Mouse (Mus musculus): Measurements from ENCODE around the gene Defa20. TPM values are rescaled to one million over a fixed set of nuclear protein-coding genes. Genes with fewer than 3 reads are reported as not detected.

Gene Defa20
- total RNA-seq (2023; ENCODE audit: inconsistent age) = not detected in 4 replicates

DNA sequence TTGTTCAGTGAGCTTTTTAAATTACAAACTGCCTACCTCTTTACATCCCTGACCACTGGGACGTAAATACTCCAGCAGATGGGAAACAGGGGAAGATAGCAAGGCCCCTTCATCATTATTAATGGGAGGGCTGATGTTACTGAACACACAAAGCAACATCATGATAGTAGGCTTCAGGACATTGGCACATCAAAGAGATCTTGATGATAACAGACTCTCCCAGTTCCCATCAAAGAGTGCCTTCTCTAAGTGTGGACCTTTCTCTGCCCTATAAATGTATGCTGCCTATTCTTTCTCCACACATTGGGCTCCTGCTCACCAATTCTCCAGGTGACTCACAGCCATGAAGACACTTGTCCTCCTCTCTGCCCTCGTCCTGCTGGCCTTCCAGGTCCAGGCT lies at the start of gene Defa20:
Gene Defa20, plus strand, starts transcription at position 301 of the 400 bp plus-strand sequence.

DNA sequence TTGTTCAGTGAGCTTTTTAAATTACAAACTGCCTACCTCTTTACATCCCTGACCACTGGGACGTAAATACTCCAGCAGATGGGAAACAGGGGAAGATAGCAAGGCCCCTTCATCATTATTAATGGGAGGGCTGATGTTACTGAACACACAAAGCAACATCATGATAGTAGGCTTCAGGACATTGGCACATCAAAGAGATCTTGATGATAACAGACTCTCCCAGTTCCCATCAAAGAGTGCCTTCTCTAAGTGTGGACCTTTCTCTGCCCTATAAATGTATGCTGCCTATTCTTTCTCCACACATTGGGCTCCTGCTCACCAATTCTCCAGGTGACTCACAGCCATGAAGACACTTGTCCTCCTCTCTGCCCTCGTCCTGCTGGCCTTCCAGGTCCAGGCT lies 19.7 kb downstream of the Defa20 start, which contains the start of gene Defa32:
Gene Defa32, plus strand, starts transcription at position 301 of the 400 bp plus-strand sequence.

Other genes with a start within 250 kb of the Defa20 start
- gene Defa27, start 193.7 kb upstream of the Defa20 start, total RNA-seq (2023; ENCODE audit: inconsistent age) = not detected in 4 replicates
- not detected in 4 replicates for gene Defa29, start 182.2 kb upstream of the Defa20 start, total RNA-seq (2023; ENCODE audit: inconsistent age)
- gene Defa2, start 130.7 kb upstream of the Defa20 start, total RNA-seq (2023; ENCODE audit: inconsistent age) = not detected in 4 replicates
- not detected in 4 replicates for gene Defa33, start 117.4 kb upstream of the Defa20 start, total RNA-seq (2023; ENCODE audit: inconsistent age)
- not detected in 4 replicates for gene Defa36, start 81.8 kb upstream of the Defa20 start, total RNA-seq (2023; ENCODE audit: inconsistent age)
- not detected in 4 replicates for gene Gm7849, start 52.7 kb upstream of the Defa20 start, total RNA-seq (2023; ENCODE audit: inconsistent age)
- not detected in 4 replicates for gene Defa32, start 19.8 kb downstream of the Defa20 start, total RNA-seq (2023; ENCODE audit: inconsistent age)
- gene Defa37, start 56.1 kb downstream of the Defa20 start, total RNA-seq (2023; ENCODE audit: inconsistent age) = not detected in 4 replicates
- not detected in 4 replicates for gene Defa28, start 73.7 kb downstream of the Defa20 start, total RNA-seq (2023; ENCODE audit: inconsistent age)
- gene Gm7861, start 85.2 kb downstream of the Defa20 start, total RNA-seq (2023; ENCODE audit: inconsistent age) = not detected in 4 replicates
- gene Defa26, start 108.9 kb downstream of the Defa20 start, total RNA-seq (2023; ENCODE audit: inconsistent age) = not detected in 4 replicates
- gene Defa17, start 146.5 kb downstream of the Defa20 start, total RNA-seq (2023; ENCODE audit: inconsistent age) = not detected in 4 replicates
- not detected in 4 replicates for gene Defa34, start 156.5 kb downstream of the Defa20 start, total RNA-seq (2023; ENCODE audit: inconsistent age)
- gene AY761184, start 194.4 kb downstream of the Defa20 start, total RNA-seq (2023; ENCODE audit: inconsistent age) = not detected in 4 replicates
- gene Defa24, start 225.2 kb downstream of the Defa20 start, total RNA-seq (2023; ENCODE audit: inconsistent age) = not detected in 4 replicates

Measured in B cell, adult (primary cell).